Mouse (Mus musculus): ENCODE measurements around the gene Crtam.

Gene Crtam

DNA sequence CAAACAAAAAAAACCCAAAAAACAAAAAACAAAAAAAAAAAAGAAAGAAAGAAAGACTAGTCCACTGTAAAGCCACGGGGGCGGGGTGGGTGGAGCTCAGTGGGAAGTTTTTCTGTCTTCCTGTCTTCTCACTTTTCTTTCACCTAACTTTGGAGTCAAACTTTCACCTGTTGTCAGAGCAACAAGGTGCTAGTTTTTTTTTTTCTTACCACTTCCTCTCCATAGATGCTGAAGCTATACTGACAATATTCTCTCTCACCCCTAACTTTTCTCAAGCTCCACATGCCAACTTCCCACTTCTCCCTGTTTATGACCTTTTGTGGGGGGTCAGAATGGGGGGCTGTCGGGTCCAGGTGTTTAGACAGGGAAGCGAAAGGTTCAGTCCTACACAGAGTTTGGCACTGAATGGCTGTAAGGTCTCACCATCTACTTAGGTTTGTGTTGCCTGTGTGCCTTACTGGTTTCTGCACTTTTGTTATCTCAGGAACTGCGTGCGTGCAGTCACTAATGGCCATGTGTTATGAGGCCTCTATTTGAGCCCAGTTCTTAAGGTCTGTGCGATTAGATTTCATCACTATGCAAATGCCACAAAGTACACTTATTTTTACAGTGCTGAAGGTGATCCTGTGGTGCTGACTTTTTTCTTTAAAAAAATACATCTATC lies 7.2 kb downstream of the Crtam start:
- DNase-seq = no peak

DNA sequence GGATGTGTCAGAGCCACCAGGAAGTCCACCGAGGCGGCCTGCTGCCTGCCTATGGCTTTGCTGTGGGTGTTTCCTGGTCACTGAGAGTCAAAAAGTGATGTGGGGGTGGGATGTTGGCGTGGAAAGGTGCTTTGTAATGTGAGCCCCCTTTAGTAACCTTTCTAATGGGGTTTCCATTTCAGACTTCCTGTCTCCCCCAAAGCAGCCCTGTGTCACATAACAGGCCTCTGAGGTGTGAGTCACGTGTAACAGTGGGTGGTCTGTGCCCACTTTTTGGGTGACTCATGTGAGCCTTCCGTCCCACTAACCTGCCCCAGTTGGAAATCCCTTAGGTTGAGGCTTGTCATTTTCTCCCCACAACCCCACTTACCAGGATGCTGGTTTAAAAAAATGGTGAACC lies 10.4 kb downstream of the Crtam start:
- no peak for DNase-seq

DNA sequence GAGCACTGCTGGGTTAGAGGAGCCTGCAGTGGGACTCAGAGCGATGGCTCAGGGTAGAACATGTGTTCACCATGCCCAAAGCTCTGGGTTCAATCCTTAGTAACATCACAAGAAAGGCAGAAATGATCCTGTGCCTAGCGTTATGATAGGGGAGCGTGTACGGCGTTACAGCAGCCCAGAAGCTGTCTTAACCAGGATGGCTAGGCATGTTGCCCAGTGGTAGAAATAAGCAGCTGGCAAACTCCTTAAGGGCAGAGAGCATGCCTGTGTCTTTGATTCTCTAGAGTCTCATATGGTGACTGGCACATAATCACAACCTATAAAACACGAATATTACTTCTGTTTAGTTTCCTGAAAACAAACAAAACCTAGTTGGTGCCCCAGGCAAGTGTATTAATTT lies 12.9 kb downstream of the Crtam start:
- DNase-seq = no peak

DNA sequence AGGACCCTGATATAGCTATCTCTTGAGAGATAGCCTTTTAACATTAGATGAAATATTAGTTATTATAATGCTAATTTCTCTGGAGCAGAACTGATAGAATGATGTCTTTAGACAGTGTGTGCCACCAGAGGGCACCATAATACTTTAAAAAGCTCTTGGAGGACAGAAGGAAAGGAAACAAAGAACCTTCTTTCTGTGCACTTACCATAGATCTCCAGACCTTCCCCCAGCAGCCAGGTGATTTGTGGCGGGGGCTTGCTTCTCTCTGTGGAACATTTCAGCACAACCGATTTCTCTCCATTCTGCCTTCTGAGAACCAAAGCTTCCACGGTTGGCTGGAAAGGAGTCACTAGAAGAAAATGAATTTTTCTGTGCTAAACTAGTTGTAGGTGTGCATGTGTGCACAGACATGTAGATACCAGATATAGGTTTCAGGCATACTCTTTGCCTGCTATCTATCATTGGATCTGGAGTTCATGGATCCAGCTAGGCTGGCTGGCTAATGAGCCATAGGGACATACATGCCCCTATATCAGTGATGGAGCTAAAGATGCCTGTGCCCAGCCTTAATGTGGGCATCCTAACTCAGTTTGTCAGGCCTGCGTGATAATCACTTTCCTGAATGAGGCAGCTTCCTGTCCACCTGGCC lies 14.4 kb downstream of the Crtam start:
- DNase-seq = peak; percentile 61 to 80

DNA sequence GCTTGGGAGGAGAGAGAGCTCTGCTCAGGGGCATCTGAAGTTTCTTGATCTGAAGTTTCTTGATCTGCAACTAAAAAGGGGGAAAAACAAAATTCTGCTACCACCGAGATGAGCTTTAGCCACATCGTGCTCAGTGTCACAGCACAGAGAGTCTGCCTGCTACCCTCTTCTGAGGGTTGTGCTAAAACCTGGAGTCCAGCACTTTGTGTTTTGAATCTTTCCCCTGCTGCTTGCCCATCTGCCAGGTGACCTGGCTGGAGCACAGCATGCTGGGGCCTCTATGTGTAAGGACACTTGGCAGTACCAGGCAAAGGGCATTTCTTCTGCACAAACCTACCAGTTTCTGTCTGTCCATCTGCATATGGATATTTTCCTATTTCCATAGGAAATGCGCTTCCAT lies 20.1 kb downstream of the Crtam start:
- DNase-seq = peak; percentile 90 to 92

DNA sequence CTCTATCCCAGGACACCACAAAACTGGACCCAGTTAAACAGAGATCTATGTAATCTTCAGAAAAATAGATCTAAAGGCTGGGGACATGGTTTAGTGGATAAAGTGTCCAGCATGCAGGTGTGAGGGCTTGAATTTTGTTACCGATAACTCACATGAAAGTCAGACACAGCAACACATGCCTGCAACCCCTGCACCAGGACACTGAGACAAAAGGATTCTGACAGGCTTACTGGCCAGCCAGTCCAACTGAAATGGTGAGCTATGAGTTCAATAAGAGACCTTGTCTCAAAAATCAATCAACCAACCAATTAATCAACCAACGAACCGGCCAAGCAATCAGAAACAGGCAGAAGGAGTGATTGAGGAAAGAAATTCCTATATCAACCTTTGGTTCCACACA lies 20.7 kb downstream of the Crtam start:
- DNase-seq = peak in 1 of 2 experiments; percentile 44

DNA sequence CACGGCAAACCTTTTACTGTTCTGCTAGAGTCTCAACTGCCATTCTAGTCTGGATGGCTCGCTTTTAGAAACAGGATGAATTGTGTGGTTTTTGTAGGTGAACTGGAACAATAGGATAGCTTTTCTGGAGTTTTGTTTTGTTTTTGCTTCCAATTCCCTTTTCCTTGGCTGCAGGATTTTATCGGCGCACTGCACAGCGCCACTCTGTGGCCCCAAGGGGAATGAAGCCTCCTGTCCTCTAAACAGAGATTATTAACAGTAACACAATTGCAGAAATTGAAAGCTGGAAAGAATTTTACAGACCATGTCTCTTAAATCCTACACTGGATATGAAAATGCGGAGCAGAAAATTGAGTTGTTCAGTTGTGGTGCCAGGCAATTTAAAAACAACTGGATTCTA lies 21.9 kb downstream of the Crtam start:
- peak; percentile 58 to 62 for DNase-seq

DNA sequence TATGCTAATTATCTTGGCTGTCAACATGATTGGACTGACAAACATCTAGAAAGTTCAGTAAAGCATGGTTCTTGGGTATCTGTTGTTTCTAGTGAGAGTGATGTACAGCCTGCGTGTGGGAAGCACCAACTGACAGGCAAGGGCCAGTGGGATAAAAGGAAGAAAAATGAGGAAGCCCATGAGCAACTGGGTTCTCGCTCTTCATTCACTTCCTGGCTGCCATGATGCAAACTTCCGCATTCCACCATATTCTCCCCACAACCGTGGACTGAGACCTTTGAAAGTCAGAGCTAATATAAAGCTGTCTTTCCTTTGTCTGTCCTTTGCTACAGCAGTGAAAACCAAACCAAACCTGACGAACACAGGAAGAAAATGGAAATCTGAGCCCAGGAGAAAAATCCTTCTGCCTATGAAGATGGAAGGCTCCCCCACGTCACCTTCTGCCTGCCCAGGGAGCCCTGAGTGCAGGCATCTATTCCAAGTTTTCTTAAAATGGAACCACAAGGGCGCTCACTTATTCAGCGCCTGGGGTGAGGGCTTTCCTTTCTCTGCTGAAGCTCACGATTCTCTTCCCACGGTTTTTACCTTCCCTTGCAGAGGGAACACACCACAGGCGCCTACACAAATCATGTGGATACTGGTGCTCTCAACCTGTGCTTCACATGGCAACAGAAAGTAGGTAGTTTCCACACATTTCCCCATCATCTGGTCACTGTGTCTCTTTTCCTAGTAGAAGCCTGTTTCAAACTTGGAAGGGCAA lies 30.2 kb downstream of the Crtam start:
- DNase-seq = no peak

DNA sequence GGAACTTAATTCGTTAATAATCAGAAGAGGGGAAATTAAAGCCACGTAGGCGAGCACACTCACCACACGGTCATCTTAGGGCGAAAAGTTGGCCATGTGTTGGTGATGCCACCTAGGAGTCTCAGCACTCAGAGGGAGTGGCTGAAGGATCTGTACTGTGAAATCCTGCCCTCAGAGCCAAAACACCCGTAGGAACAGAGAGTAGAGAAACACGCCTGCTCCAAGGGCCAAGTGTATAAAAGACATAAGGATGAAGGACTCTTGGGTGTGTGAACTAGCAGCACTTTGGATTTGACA lies 40.1 kb downstream of the Crtam start:
- DNase-seq = no peak

DNA sequence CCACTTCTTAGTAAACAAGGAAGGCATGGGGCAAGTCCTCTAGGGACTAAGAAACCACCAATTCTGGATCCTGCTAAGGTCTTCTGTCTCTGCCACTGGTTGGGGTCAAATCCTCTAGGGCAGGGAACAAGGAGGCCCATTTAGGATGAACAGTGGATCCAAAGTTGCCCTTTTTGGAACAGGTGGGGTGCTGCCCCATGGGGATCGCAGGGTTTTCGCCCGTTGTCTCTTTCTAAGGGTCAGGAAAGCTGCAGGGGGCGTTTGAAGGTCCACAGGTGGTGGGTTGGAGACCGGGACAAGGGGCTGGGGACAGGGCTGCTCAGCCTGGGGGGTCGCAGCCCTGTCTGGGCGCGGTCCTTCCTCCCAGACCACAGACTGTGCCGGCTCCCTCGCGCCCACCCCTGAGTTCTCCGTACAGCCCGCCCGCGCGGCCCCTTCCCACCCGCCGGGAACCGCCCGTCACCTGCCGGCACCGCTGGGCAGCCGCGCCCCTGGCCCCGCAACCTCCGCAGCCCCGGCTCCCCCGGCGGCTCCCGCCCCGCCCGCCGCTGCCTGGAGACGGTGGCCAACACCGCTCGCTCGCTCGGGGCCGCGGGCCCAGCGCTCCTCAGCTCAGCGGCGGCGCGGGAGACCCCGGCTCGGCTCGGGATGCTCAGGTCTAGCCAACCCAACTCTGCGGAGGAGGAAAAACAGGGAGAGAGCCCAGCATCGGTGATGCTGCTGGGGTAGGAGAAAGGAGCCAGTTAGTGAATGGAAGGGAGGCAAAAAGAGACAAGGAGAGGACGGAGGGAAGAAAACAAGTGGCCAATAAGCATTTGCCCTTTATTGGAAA lies 40.6 kb downstream of the Crtam start, which contains the start of gene Jhy:
Jhy (minus strand) TSS at position 533 of the 832 bp plus-strand sequence.
- no peak for DNase-seq

DNA sequence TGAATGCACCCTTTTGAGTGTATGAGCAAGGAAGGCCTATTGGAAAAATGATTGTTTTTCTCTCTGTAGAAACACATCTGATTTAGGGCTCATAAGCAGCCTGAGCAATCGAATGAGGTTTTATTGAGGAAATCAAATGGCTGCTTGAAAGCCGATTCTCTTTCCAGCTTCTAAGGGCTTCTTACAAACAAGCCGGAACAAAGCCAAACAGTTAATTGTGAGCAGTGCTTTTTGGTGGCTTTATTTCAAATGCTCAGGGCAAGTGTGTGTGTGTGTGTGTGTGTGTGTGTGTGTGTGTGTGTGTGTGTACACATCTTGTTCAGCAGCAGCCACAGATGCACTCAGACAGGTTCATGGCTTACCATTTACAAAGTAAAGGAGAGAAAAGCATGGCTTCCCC lies 43.0 kb downstream of the Crtam start:
- DNase-seq = no peak

DNA sequence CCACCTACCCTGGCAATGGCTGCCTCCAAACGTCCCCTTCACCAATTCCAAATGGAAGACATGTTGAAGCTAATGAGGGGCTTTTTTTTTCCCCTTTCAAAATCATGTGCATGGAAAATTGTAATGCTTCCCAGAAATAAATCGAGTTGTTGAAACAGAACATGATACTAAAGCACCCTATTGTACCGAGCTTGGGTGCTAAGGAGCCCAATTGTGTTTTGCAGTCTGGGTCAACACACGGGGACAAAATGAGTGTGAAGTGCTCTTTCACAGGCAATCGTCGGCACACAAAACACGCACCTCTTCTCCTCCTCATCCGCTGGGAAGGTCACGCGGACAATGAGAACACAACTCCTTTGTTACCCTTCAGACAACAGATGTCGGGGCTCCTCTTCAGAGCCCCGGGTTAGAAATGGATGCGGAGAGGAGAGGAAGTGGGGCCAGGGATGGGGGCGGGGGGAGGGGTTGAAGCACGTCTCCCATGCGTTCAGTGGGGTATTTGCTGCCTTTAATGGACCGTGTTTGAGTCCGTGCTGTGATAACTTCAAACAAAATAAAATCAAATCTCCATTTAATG lies 55.3 kb downstream of the Crtam start:
- DNase-seq = no peak

DNA sequence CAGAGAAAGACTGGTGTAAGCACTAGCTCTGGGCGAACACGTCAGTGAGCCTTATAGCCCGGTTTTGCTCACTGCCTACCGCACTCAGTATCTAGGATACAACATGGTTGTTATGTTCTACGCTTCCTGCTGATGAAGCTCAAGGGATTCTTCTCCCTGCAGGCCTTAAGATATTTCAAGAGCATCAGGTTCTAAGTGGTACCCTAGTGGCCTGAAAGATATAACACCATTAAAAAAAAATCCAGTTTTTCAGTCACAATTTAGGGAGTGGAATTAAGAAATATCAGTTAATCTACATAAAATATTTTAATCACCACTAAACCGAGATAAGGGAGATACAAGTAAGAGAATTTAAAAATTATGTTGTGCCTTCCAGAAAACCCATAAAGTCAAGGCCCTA lies 56.0 kb downstream of the Crtam start:
- DNase-seq = no peak

DNA sequence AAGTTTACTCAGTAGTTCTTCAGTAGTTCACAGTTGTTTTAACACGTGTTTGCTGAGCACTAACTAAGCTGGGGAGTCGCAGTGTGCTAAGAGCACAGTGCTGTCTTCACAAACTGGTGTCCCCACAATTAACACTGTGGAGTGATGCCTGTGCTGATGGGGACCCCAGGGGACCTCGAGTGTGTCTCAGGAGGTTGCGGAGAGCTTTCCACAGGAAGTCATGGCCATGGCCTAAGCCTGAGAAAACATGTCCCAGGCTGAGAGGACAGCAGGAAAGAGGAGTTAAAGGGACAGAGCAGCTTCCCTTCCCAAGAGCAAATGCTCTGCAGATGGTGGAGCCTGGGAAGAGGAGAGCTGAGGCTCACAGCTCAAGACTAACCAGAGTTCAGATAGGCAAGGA lies 57.3 kb downstream of the Crtam start:
- DNase-seq = no peak

DNA sequence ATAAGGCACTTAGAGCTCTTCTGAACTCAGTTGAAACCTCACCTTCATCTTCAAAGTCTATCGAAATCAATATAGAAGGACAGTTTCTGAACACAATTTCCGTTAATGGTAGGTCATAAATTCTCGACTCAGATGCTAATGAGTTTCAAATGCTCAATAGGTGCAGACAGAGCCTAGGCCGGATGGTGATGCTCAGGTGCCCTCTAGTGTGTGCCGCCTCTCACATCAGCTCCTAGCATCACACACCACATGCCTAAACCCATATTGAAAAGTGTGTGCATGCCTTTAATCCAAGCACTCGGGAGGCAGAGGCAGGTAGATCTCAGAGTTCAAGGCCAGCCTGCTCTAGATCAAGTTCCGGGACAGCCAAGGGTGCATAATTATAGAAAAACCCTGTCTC lies 67.0 kb downstream of the Crtam start:
- no peak for DNase-seq

DNA sequence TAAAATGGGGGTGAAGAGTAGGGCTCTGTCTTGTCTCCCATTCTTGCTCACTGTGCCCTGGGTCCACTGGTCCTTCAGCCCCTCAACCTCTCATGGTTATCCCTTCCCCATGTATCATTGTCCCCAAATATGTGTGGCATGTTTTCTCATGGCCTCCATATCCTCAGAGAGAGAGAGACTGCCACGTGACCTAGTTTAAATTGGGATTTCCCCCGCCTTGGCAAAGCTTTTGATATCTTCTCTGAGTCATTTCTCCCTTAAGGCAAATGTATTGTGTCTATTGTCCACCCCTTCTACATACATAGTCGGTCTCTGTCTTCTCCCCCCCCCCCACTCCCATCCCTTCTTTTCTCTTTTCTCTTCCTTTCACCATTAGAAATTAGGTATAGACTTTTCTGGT lies 71.1 kb downstream of the Crtam start:
- DNase-seq = no peak

DNA sequence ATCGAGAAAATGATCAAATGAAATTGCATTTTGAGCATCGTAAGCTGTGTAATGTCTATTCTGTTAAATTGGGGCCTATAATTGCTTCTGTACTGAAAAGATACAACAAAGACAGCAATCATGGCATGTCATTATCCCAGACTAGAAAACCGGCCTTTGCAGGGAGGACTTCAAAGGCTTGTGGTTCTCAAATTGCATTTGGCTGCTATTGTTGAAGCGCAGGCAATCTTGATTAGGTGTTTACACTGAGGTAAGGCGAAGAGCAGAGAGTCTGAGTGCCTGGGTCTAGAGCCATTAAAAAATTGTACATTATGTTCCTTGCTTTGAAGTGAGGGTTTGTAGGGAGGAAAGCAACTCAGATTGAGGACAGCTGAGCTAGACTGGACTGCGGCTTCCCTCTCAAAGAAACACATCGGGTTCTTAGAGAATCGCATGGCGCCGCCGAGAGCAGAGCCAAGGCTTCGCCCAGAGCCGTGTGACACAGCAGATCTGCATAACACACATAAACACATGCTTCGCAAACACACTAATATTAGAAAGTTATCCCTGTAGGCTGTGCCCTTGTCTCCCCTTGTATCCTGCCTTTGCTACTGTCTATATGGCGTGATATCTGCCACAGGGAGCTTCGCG lies 77.0 kb downstream of the Crtam start:
- DNase-seq = no peak
